Mouse (Mus musculus) liver, adult 2 months (tissue): ENCODE measurements around the gene Lrp5.

Experiments
- CTCF ChIP-seq: fragments of 200-500 bp; IDR thresholded peaks from 2 replicates; pipeline ENCODE4 v1.5.1; 2011; ENCODE audit warnings: low read depth, low read length, control low read depth
- POLR2A ChIP-seq: fragments of 200-500 bp; IDR thresholded peaks from 2 replicates; pipeline ENCODE4 v1.6.1; 2011; ENCODE audit warnings: low read length, control low read depth; ENCODE audit not compliant: insufficient read depth; ENCODE audit errors: extremely low read depth

DNA sequence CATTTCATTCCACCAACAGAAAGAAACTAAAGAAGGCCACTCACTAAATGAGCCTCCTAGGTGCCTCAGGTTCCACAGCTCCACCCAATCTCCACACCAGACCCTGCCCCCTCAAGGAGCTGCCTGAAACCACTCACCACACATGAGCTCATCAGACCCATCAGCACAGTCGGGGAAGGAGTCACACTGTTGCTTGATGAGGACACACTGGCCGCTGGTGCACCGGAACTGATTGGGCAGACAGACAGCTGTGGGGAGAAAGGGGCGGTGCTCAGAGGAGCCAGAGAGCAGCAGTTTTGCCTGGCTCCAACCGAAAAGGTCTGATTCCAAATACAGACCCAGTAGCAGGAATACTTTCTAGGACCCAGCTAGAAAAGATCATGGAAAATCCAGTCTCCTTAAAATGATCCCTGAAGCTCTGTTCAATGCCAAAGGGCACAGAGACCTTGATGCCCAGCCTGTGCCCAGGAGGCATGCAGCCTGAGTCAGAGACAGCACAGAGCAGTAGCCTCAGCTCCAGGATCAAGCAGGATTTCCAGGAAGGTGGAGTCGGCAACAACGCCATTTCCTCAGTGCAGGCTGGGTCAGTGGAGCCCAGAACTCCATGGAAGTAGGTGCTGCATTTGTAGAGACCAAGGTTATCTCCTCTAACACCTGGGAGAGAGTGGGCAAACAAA is 92.8 kb downstream of the Lrp5 start:
- TF ChIP-seq CTCF, result no peak
- no peak for TF ChIP-seq POLR2A
